Mouse (Mus musculus) frontal cortex, adult (tissue): Measurements from ENCODE around the gene Cx3cr1.

ENCODE experiments used
- ATAC-seq: cut with Nextera tagmentation; 2 replicates; pipeline ENCODE4 v1.9.2; 2017; ENCODE audit warnings: mild to moderate bottlenecking, moderate library complexity, mixed read lengths; ENCODE audit not compliant: low TSS enrichment

The Cx3cr1 gene

GRCm38 (mm10) chr9:120082691-120083090 is 13.0 kb upstream of the Cx3cr1 start:
- ATAC-seq: no peak

GRCm38 (mm10) chr9:120081967-120082366 is 12.3 kb upstream of the Cx3cr1 start:
- peak; percentile 47; the same call in 1 of the 2 replicates for ATAC-seq

- ATAC-seq: no peak
Observed at GRCm38 (mm10) chr9:120081247-120081646, 11.6 kb upstream of the Cx3cr1 start.

- ATAC-seq: peak; percentile 57; the same call in 1 of the 2 replicates
Observed at GRCm38 (mm10) chr9:120080546-120081108, 10.9 kb upstream of the Cx3cr1 start.

GRCm38 (mm10) chr9:120079901-120080300 is 10.2 kb upstream of the Cx3cr1 start:
- no peak for ATAC-seq

GRCm38 (mm10) chr9:120078241-120078640 is 8.6 kb upstream of the Cx3cr1 start:
- ATAC-seq: no peak

GRCm38 (mm10) chr9:120074516-120074915 is 4.8 kb upstream of the Cx3cr1 start:
- no peak for ATAC-seq

- ATAC-seq: peak; percentile 72; the same call in 1 of the 2 replicates
Observed at GRCm38 (mm10) chr9:120073169-120073568, 3.5 kb upstream of the Cx3cr1 start.

GRCm38 (mm10) chr9:120071251-120071650 is 1.6 kb upstream of the Cx3cr1 start:
- no peak for ATAC-seq

GRCm38 (mm10) chr9:120068047-120068446 is 1.6 kb downstream of the Cx3cr1 start:
- no peak for ATAC-seq

GRCm38 (mm10) chr9:120067609-120068008 is 2.1 kb downstream of the Cx3cr1 start:
- ATAC-seq: no peak

GRCm38 (mm10) chr9:120064317-120064716 is 5.4 kb downstream of the Cx3cr1 start:
- no peak for ATAC-seq

- ATAC-seq: no peak
Observed at GRCm38 (mm10) chr9:120058730-120059129, 10.9 kb downstream of the Cx3cr1 start.

GRCm38 (mm10) chr9:120056201-120056600 is 13.5 kb downstream of the Cx3cr1 start:
- ATAC-seq: no peak

- peak; percentile 41; the same call in 1 of the 2 replicates for ATAC-seq
Observed at GRCm38 (mm10) chr9:120054545-120055277, 15.0 kb downstream of the Cx3cr1 start.

- no peak for ATAC-seq
Observed at GRCm38 (mm10) chr9:120049407-120049806, 20.3 kb downstream of the Cx3cr1 start.

- no peak for ATAC-seq
Observed at GRCm38 (mm10) chr9:120048495-120048894, 21.2 kb downstream of the Cx3cr1 start.

GRCm38 (mm10) chr9:120043115-120043514 is 26.6 kb downstream of the Cx3cr1 start:
- no peak; the same call in 1 of the 2 replicates for ATAC-seq

- peak; percentile 72 for ATAC-seq
Observed at GRCm38 (mm10) chr9:120037414-120037813, 32.3 kb downstream of the Cx3cr1 start.

- ATAC-seq: no peak; the same call in 1 of the 2 replicates
Observed at GRCm38 (mm10) chr9:120034375-120034774, 35.3 kb downstream of the Cx3cr1 start.

GRCm38 (mm10) chr9:120032710-120033109 is 37.0 kb downstream of the Cx3cr1 start:
- ATAC-seq: no peak

GRCm38 (mm10) chr9:120030421-120030820 is 39.3 kb downstream of the Cx3cr1 start:
- ATAC-seq: no peak

- ATAC-seq: no peak
Observed at GRCm38 (mm10) chr9:120029880-120030279, 39.8 kb downstream of the Cx3cr1 start.
